Mouse (Mus musculus) ES-Bruce4 (cell line): ENCODE results near the gene Mrfap1. TPM values are rescaled to one million over a fixed set of nuclear protein-coding genes. Genes with fewer than 3 reads are reported as not detected.

ENCODE experiments used
- H3K27ac ChIP-seq: 2 replicates; pipeline ENCODE4 v1.5.1; 2012; ENCODE audit warnings: low read length, inconsistent platforms; ENCODE audit not compliant: insufficient read depth
- H3K27me3 ChIP-seq: 2 replicates; pipeline ENCODE4 v1.6.1; 2012; ENCODE audit warnings: mild to moderate bottlenecking, low read length, inconsistent platforms; ENCODE audit not compliant: control insufficient read depth, poor library complexity, insufficient read depth, severe bottlenecking
- H3K36me3 ChIP-seq: 2 replicates; pipeline ENCODE4 v1.6.1; 2012; ENCODE audit warnings: inconsistent platforms, mild to moderate bottlenecking, low read length, moderate library complexity; ENCODE audit not compliant: control insufficient read depth, poor library complexity, insufficient read depth, severe bottlenecking
- H3K4me1 ChIP-seq: one replicate; pipeline ENCODE4 v1.8.1; 2011; ENCODE audit warnings: low read length; ENCODE audit not compliant: control insufficient read depth, insufficient read depth
- H3K4me3 ChIP-seq: 2 replicates; pipeline ENCODE4 v1.5.1; 2011; ENCODE audit warnings: low read depth, mild to moderate bottlenecking, low read length
- H3K9ac ChIP-seq: 2 replicates; pipeline ENCODE4 v1.6.1; 2012; ENCODE audit warnings: low read depth, mild to moderate bottlenecking, inconsistent platforms; ENCODE audit not compliant: poor library complexity, severe bottlenecking
- H3K9me3 ChIP-seq: replicated peaks from 2 replicates; pipeline ENCODE4 v1.6.1; 2012; ENCODE audit warnings: mild to moderate bottlenecking, low read length, inconsistent platforms; ENCODE audit not compliant: control insufficient read depth, poor library complexity, insufficient read depth, severe bottlenecking
- CTCF ChIP-seq: IDR thresholded peaks from one replicate; pipeline ENCODE4 v1.8.1; 2011; ENCODE audit warnings: low read depth, low read length
- EP300 ChIP-seq: IDR thresholded peaks from 2 replicates; pipeline ENCODE4 v1.6.1; 2011; ENCODE audit warnings: low read depth, low read length; ENCODE audit not compliant: insufficient read depth
- POLR2A ChIP-seq: IDR thresholded peaks from one replicate; pipeline ENCODE4 v1.8.1; 2011; ENCODE audit warnings: low read length; ENCODE audit not compliant: insufficient read depth
- polyA plus RNA-seq: library from polyadenylated mRNA; stranded (reverse); fragments of >200 nt; gene quantifications from 2 replicates; pipeline ENCODE4 v1.2.4, GENCODE M21; 2011; ENCODE audit warnings: low read depth; ENCODE audit not compliant: missing spikeins, insufficient read depth, insufficient read length

The Mrfap1 gene
- polyA plus RNA-seq, 1 experiment, result 312 TPM

GRCm38 (mm10) chr5:36766958-36767703 lies 29.4 kb downstream of the Mrfap1 start:
- TF ChIP-seq EP300 (no peak), CTCF (no peak), POLR2A (no peak)
- H3K9ac ChIP-seq, result no peak overlapping the region
- H3K36me3 ChIP-seq, result no peaks in the 10 kb centered on the region
- no peaks in the 10 kb centered on the region for H3K27me3 ChIP-seq
- no peak overlapping the region for H3K27ac ChIP-seq
- peaks cover 7% of the 10 kb centered on the region for H3K4me1 ChIP-seq
- no peak overlapping the region for H3K4me3 ChIP-seq
- H3K9me3 ChIP-seq, result no peaks in the 10 kb centered on the region

DNA sequence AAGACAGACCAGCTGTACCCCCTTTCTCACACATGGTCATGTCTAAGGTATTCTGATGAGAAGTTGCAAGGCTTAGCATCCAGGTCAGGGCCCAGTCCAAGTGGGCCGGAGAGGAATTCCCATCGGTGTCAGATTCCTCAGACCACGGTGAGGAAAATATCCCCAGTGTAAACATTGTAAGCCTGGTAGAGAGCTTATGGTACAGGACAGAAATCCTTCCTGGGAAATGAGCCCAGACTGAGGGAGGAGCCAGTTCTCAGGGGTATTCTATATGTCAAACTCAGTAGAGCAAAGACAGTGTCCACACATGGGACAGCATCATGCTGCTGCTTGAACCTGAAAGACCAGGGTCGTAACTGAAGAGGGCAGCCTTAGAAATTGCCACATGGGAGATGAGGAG lies 36.7 kb downstream of the Mrfap1 start:
- no peaks in the 10 kb centered on the region for H3K9me3 ChIP-seq
- TF ChIP-seq EP300 (no peak), CTCF (no peak), POLR2A (no peak)
- H3K4me3 ChIP-seq, result no peak overlapping the region
- H3K9ac ChIP-seq, result no peak overlapping the region
- H3K27me3 ChIP-seq, result no peaks in the 10 kb centered on the region
- no peaks in the 10 kb centered on the region for H3K36me3 ChIP-seq
- no peak overlapping the region for H3K27ac ChIP-seq
- peaks cover 4% of the 10 kb centered on the region for H3K4me1 ChIP-seq

- Histone ChIP-seq H3K27me3 (no peaks in the 10 kb centered on the region; the same call in 1 of the 2 replicates), H3K36me3 (no peaks in the 10 kb centered on the region), H3K4me3 (no peak overlapping the region), H3K9me3 (no peaks in the 10 kb centered on the region), H3K9ac (no peak overlapping the region), H3K4me1 (no peaks in the 10 kb centered on the region), H3K27ac (no peak overlapping the region)
- peak; percentile 66 for TF ChIP-seq CTCF
- no peak for TF ChIP-seq EP300
Observed at GRCm38 (mm10) chr5:36757033-36757432, 39.5 kb downstream of the Mrfap1 start.

- Histone ChIP-seq H3K9me3 (no peaks in the 10 kb centered on the region), H3K27me3 (no peaks in the 10 kb centered on the region; the same call in 1 of the 2 replicates), H3K4me1 (peaks cover 1% of the 10 kb centered on the region), H3K9ac (no peak overlapping the region), H3K27ac (no peak overlapping the region), H3K4me3 (no peak overlapping the region), H3K36me3 (0 out of 2 replicates have a peak, but pooled peaks cover 3% of the 10 kb centered on the region)
- TF ChIP-seq EP300 (no peak), POLR2A (no peak), CTCF (no peak)
Observed at GRCm38 (mm10) chr5:36750119-36751078, 46.2 kb downstream of the Mrfap1 start.

DNA sequence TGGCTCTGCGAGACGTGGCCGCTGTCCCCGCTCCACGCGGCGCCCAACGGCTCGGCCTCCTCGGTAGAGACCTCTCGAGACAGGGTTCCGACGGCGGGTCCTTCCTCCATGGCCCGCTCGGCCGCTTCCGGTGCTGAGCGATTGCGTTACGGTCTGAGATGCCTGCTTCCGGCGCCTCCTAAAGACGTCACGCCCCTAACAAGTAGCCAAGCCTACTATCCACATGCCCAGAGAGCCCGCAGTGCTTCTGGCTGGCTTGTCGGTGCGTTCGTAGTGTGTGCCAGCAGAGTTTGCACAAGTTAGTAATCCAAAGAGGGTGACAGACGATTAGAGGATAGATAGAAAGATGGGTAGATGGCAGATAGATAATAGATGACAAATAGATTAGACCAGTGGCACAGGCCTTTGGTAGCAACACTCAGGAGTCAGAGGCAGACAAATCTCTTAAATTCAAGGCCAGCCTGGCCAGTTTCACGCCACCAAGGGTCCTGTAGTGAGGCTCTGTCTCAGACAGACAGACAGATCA lies 48.0 kb downstream of the Mrfap1 start, which contains the start of gene Bloc1s4:
TSS of gene Bloc1s4 (minus strand) at position 115 of the 526 bp plus-strand sequence.
- H3K4me3 ChIP-seq, result peak within 1 kb of the TSS; percentile 90
- 0 out of 2 replicates have a peak, but pooled peaks cover 3% of the 10 kb centered on the region for H3K36me3 ChIP-seq
- peaks cover 1% of the 10 kb centered on the region for H3K4me1 ChIP-seq
- H3K27me3 ChIP-seq, result no peaks in the 10 kb centered on the region
- H3K9ac ChIP-seq, result peak within 1 kb of the TSS; percentile 57
- TF ChIP-seq EP300 (no peak), CTCF (no peak), POLR2A (peak; percentile 90)
- H3K9me3 ChIP-seq, result no peaks in the 10 kb centered on the region
- H3K27ac ChIP-seq, result 0 out of 2 replicates have a peak within 1 kb of the TSS, but pooled peaks have one; percentile 8
